Mouse (Mus musculus) adrenal gland, adult 8-10 months (tissue): ENCODE data around the gene Gm20388. TPM values are rescaled to one million over a fixed set of nuclear protein-coding genes. Genes with fewer than 3 reads are reported as not detected.

Experiments used
- DNase-seq: peaks from one replicate; pipeline ENCODE4 v3.0.0; 2022
- total RNA-seq, 4 experiments: library from RNA; stranded (reverse); gene quantifications; 2 replicates each; pipeline ENCODE4 v1.2.4; 2022

The Gm20388 gene
- total RNA-seq, 4 experiments from 2014 or later = 1.7 to 16.9 (median 5.8) TPM

- DNase-seq = no peak
These were observed 2319.4 kb downstream of the Gm20388 start for GRCm38 (mm10) chr8:122229819-122230711.

GRCm38 (mm10) chr8:122230712-122231337 lies 2320.2 kb downstream of the Gm20388 start:
- peak; percentile 39 for DNase-seq

GRCm38 (mm10) chr8:122234055-122234454 lies 2323.4 kb downstream of the Gm20388 start:
- DNase-seq = peak; percentile 37

GRCm38 (mm10) chr8:122236521-122236920 lies 2325.9 kb downstream of the Gm20388 start:
- no peak for DNase-seq

GRCm38 (mm10) chr8:122238225-122238624 lies 2327.6 kb downstream of the Gm20388 start:
- DNase-seq = no peak

- no peak for DNase-seq
These were observed 2328.1 kb downstream of the Gm20388 start for GRCm38 (mm10) chr8:122238731-122239130.

GRCm38 (mm10) chr8:122240241-122241026 lies 2329.8 kb downstream of the Gm20388 start:
- no peak for DNase-seq

- no peak for DNase-seq
These were observed 2332.7 kb downstream of the Gm20388 start for GRCm38 (mm10) chr8:122243310-122243709.

GRCm38 (mm10) chr8:122245161-122245560 lies 2334.5 kb downstream of the Gm20388 start:
- DNase-seq = no peak

GRCm38 (mm10) chr8:122246257-122247211 lies 2335.9 kb downstream of the Gm20388 start:
- no peak for DNase-seq

- no peak for DNase-seq
These were observed 2341.1 kb downstream of the Gm20388 start for GRCm38 (mm10) chr8:122251739-122252138.

GRCm38 (mm10) chr8:122252366-122252765 lies 2341.7 kb downstream of the Gm20388 start:
- no peak for DNase-seq

- no peak for DNase-seq
These were observed 2348.7 kb downstream of the Gm20388 start for GRCm38 (mm10) chr8:122259351-122259750.

- no peak for DNase-seq
These were observed 2350.1 kb downstream of the Gm20388 start for GRCm38 (mm10) chr8:122260755-122261154.

GRCm38 (mm10) chr8:122262835-122263234 lies 2352.2 kb downstream of the Gm20388 start:
- DNase-seq = no peak

- no peak for DNase-seq
These were observed 2353.6 kb downstream of the Gm20388 start for GRCm38 (mm10) chr8:122264243-122264642.

GRCm38 (mm10) chr8:122265522-122265921 lies 2354.9 kb downstream of the Gm20388 start:
- DNase-seq = no peak

- no peak for DNase-seq
These were observed 2356.2 kb downstream of the Gm20388 start for GRCm38 (mm10) chr8:122266867-122267266.

- no peak for DNase-seq
These were observed 2358.2 kb downstream of the Gm20388 start for GRCm38 (mm10) chr8:122268861-122269260.

GRCm38 (mm10) chr8:122269404-122269803 lies 2358.8 kb downstream of the Gm20388 start:
- peak; percentile 57 for DNase-seq

- no peak for DNase-seq
These were observed 2359.9 kb downstream of the Gm20388 start for GRCm38 (mm10) chr8:122270555-122270954.

GRCm38 (mm10) chr8:122273152-122273551 lies 2362.5 kb downstream of the Gm20388 start:
- peak; percentile 68 for DNase-seq
